ENCODE assay signal across 8 mouse cellular contexts in genomic region chr9:62987824-62988223, GRCm38 (mm10). TPM values are rescaled to one million over a fixed set of nuclear protein-coding genes. Genes with fewer than 3 reads are reported as not detected.
DNase-seq lines count a peak whose midpoint lies in the region; ATAC-seq and TF ChIP-seq lines count a peak whose summit lies in the region.

TSS of gene Pias1 (minus strand) at chr9:62987924.

- H3K4me2 ChIP-seq in lung, embryonic 16.5 days (ENCODE audit: low read depth, low read length) = no peak within 1 kb of the TSS
- no peak within 1 kb of the TSS for H3K4me2 ChIP-seq in heart, embryonic 16.5 days (ENCODE audit: low read depth, low read length)

- no peak within 1 kb of the TSS for H3K27ac ChIP-seq in lung, embryonic 16.5 days (ENCODE audit: low read length)
- H3K27ac ChIP-seq in embryonic fibroblast, embryonic 13.5 days (ENCODE audit: insufficient read depth, low read length) = no peak within 1 kb of the TSS
- H3K27ac ChIP-seq in heart, embryonic 16.5 days (ENCODE audit: low read length) = no peak within 1 kb of the TSS
- H3K27ac ChIP-seq in olfactory bulb, adult 2 months (ENCODE audit: insufficient read depth, low read depth, low read length) = no peak within 1 kb of the TSS

- no peak for TF ChIP-seq POLR2A in embryonic fibroblast, embryonic 13.5 days (IDR thresholded peaks at IDR 0.05; ENCODE audit: low read depth, low read length)
- no peak for TF ChIP-seq POLR2A in olfactory bulb, adult 2 months (IDR thresholded peaks at IDR 0.05; ENCODE audit: insufficient read depth, low read depth, low read length)

- H3K36me3 ChIP-seq in lung, embryonic 16.5 days (ENCODE audit: control insufficient read depth, insufficient read depth, low read length) = no peaks in the 10 kb centered on the region
- H3K36me3 ChIP-seq in heart, embryonic 16.5 days (ENCODE audit: control insufficient read depth, insufficient read depth) = no peaks in the 10 kb centered on the region

- no peaks in the 10 kb centered on the region for H3K4me1 ChIP-seq in lung, embryonic 16.5 days (replicated peaks; ENCODE audit: control insufficient read depth, insufficient read depth, low read length)
- H3K4me1 ChIP-seq in embryonic fibroblast, embryonic 13.5 days (ENCODE audit: control insufficient read depth, insufficient read depth, low read length) = no peaks in the 10 kb centered on the region
- no peaks in the 10 kb centered on the region for H3K4me1 ChIP-seq in heart, embryonic 16.5 days (ENCODE audit: control insufficient read depth, insufficient read depth, low read length)
- H3K4me1 ChIP-seq in olfactory bulb, adult 2 months (ENCODE audit: control insufficient read depth, insufficient read depth, low read length) = no peaks in the 10 kb centered on the region

- H3K4me3 ChIP-seq in lung, embryonic 16.5 days (ENCODE audit: low read length) = no peak within 1 kb of the TSS
- H3K4me3 ChIP-seq in embryonic fibroblast, embryonic 13.5 days (ENCODE audit: insufficient read depth, low read length) = no peak within 1 kb of the TSS
- H3K4me3 ChIP-seq in heart, embryonic 16.5 days (ENCODE audit: low read length) = no peak within 1 kb of the TSS
- H3K4me3 ChIP-seq in olfactory bulb, adult 2 months (ENCODE audit: insufficient read depth, low read depth, low read length) = no peak within 1 kb of the TSS

- H3K9me3 ChIP-seq in lung, embryonic 16.5 days (ENCODE audit: control insufficient read depth, low read length) = no peaks in the 10 kb centered on the region; the same call in 1 of the 2 replicates
- no peaks in the 10 kb centered on the region; the same call in 1 of the 2 replicates for H3K9me3 ChIP-seq in heart, embryonic 16.5 days (replicated peaks; ENCODE audit: control insufficient read depth, low read length)

- 76% methylated on average over 5 of the region's 5 CpGs for WGBS in lung, embryonic 16.5 days
- 81% methylated on average over 5 of the region's 5 CpGs for WGBS in heart, embryonic 16.5 days
- WGBS in olfactory bulb, adult 2 months = 87% methylated on average over 5 of the region's 5 CpGs

- intact Hi-C loops in left cerebral cortex, postnatal 4 days (cut with DNase I) = no loop called here

- H3K27me3 ChIP-seq in lung, embryonic 16.5 days (ENCODE audit: control insufficient read depth, insufficient read depth, low read depth, low read length) = no peaks in the 10 kb centered on the region
- H3K27me3 ChIP-seq in heart, embryonic 16.5 days (ENCODE audit: control insufficient read depth, insufficient read depth, low read length) = no peaks in the 10 kb centered on the region

- DNase-seq in lung, postnatal 14 days = no peak
- DNase-seq in left cerebral cortex, postnatal 4 days = no peak
- DNase-seq in frontal cortex, postnatal 25 days (ENCODE audit: low spot score in 2 of 2) = no peak
- no peak for DNase-seq in kidney, adult 18-20 months

- H3K9ac ChIP-seq in lung, embryonic 16.5 days (ENCODE audit: low read length) = no peak within 1 kb of the TSS
- H3K9ac ChIP-seq in heart, embryonic 16.5 days (ENCODE audit: low read length) = no peak within 1 kb of the TSS

- ATAC-seq in lung, embryonic 16.5 days (ENCODE audit: low read depth) = no peak
- ATAC-seq in heart, embryonic 16.5 days (replicated peaks; ENCODE audit: extremely low read depth, insufficient read depth, low FRiP score) = no peak

- no peak for TF ChIP-seq CTCF in embryonic fibroblast, embryonic 13.5 days (IDR thresholded peaks at IDR 0.05; ENCODE audit: borderline replicate concordance, insufficient read depth, low read length)
- TF ChIP-seq CTCF in olfactory bulb, adult 2 months (IDR thresholded peaks at IDR 0.05; ENCODE audit: insufficient read depth, low read depth, low read length) = no peak

RNA-seq across cellular contexts. Expression of gene Pias1, which starts in this region (rescaled TPM):
- polyA plus RNA-seq in lung, embryonic 16.5 days (2015; fragmentation: Nextera tagmentation; extraction: Ambion mirVana) = 88.7 and 91.8 TPM in 2 replicates
- 45.2 and 48.4 TPM in 2 replicates for polyA plus RNA-seq in embryonic fibroblast, embryonic 13.5 days (2011; ENCODE audit: insufficient read length, low read depth, missing spikeins)
- 42.0 and 44.1 TPM in 2 replicates for polyA plus RNA-seq in heart, embryonic 16.5 days (2015; fragmentation: Nextera tagmentation; extraction: Ambion mirVana)
- 10 to 100 TPM; 42.0 to 47.5 TPM for total RNA-seq in left cerebral cortex, postnatal 4 days (2021)
- not detected in 2 replicates for polyA plus RNA-seq in olfactory bulb, adult 2 months (2012; ENCODE audit: insufficient read depth, insufficient read length, low replicate concordance, missing spikeins)
